Mouse (Mus musculus): ENCODE measurements around the gene Hoxd13. TPM values are rescaled to one million over a fixed set of nuclear protein-coding genes. Genes with fewer than 3 reads are reported as not detected.
A peak's percentile ranks its signal among the peaks of the same experiment; 100 is the strongest.

Gene Hoxd13
- polyA plus RNA-seq, 1 experiment from 2014 or later: 0.08 TPM

- no peak overlapping the region for H3K27ac ChIP-seq
- DNase-seq (ENCODE audit: low spot score): no peak
- H3K4me3 ChIP-seq (replicated peaks; ENCODE audit: low read length): no peak overlapping the region
- no peak overlapping the region for H3K9ac ChIP-seq
- no peak for ATAC-seq (ENCODE audit: low FRiP score)
- 2% methylated on average over 26 of the region's 26 CpGs for WGBS
- no peaks in the 10 kb centered on the region for H3K4me1 ChIP-seq (replicated peaks; ENCODE audit: control insufficient read depth, insufficient read depth, low read length)
- peaks cover 85% of the 10 kb centered on the region for H3K27me3 ChIP-seq (ENCODE audit: control insufficient read depth, insufficient read depth, low read length)
- no peaks in the 10 kb centered on the region for H3K36me3 ChIP-seq (replicated peaks; ENCODE audit: control insufficient read depth, insufficient read depth)
- H3K9me3 ChIP-seq (ENCODE audit: control insufficient read depth, low read length): no peaks in the 10 kb centered on the region
- no peak overlapping the region for H3K4me2 ChIP-seq (replicated peaks)
These were observed 35.7 kb downstream of the Hoxd13 start for GRCm38 (mm10) chr2:74703720-74704392.

GRCm38 (mm10) chr2:74704393-74704998, 36.4 kb downstream of the Hoxd13 start, which contains the start of gene Hoxd8:
Gene Hoxd8 (plus strand): TSS chr2:74704615.
- no peak for DNase-seq (ENCODE audit: low spot score)

GRCm38 (mm10) chr2:74704999-74705466, 36.9 kb downstream of the Hoxd13 start:
- ATAC-seq (ENCODE audit: low FRiP score): no peak
- Histone ChIP-seq H3K36me3 (replicated peaks; ENCODE audit: control insufficient read depth, insufficient read depth) (no peaks in the 10 kb centered on the region), H3K4me1 (replicated peaks; ENCODE audit: control insufficient read depth, insufficient read depth, low read length) (no peaks in the 10 kb centered on the region), H3K9me3 (ENCODE audit: control insufficient read depth, low read length) (no peaks in the 10 kb centered on the region), H3K4me3 (replicated peaks; ENCODE audit: low read length) (peak overlapping the region; percentile 29), H3K4me2 (replicated peaks) (peak overlapping the region; percentile 46), H3K27ac (no peak overlapping the region), H3K27me3 (ENCODE audit: control insufficient read depth, insufficient read depth, low read length) (peaks cover 92% of the 10 kb centered on the region), H3K9ac (peak overlapping the region; percentile 8; the same call in 1 of the 2 replicates)
- DNase-seq (ENCODE audit: low spot score): no peak
- WGBS: under 1% methylated on average over 35 of the region's 66 CpGs

More at GRCm38 (mm10) chr2:74704393-74704998, 36.4 kb downstream of the Hoxd13 start, which contains the start of gene Hoxd8:
- Histone ChIP-seq H3K9me3 (ENCODE audit: control insufficient read depth, low read length) (no peaks in the 10 kb centered on the region), H3K4me1 (replicated peaks; ENCODE audit: control insufficient read depth, insufficient read depth, low read length) (no peaks in the 10 kb centered on the region), H3K36me3 (replicated peaks; ENCODE audit: control insufficient read depth, insufficient read depth) (no peaks in the 10 kb centered on the region), H3K9ac (peak within 1 kb of the TSS; percentile 8; the same call in 1 of the 2 replicates), H3K27me3 (ENCODE audit: control insufficient read depth, insufficient read depth, low read length) (peaks cover 92% of the 10 kb centered on the region), H3K4me2 (replicated peaks) (peak within 1 kb of the TSS; percentile 46), H3K4me3 (replicated peaks; ENCODE audit: low read length) (peak within 1 kb of the TSS; percentile 29), H3K27ac (no peak within 1 kb of the TSS)
- WGBS: under 1% methylated on average over 39 of the region's 52 CpGs
- ATAC-seq (ENCODE audit: low FRiP score): no peak

- 0% methylated on average over 56 of the region's 85 CpGs for WGBS
- Histone ChIP-seq H3K4me2 (replicated peaks) (peak overlapping the region; percentile 46), H3K9me3 (ENCODE audit: control insufficient read depth, low read length) (no peaks in the 10 kb centered on the region), H3K9ac (no peak overlapping the region), H3K4me1 (replicated peaks; ENCODE audit: control insufficient read depth, insufficient read depth, low read length) (no peaks in the 10 kb centered on the region), H3K36me3 (replicated peaks; ENCODE audit: control insufficient read depth, insufficient read depth) (no peaks in the 10 kb centered on the region), H3K27ac (no peak overlapping the region), H3K27me3 (ENCODE audit: control insufficient read depth, insufficient read depth, low read length) (peaks cover 92% of the 10 kb centered on the region), H3K4me3 (replicated peaks; ENCODE audit: low read length) (peak overlapping the region; percentile 29)
- DNase-seq (ENCODE audit: low spot score) (no peak), ATAC-seq (ENCODE audit: low FRiP score) (no peak)
These were observed 37.5 kb downstream of the Hoxd13 start for GRCm38 (mm10) chr2:74705467-74706089.

GRCm38 (mm10) chr2:74706393-74706960, 38.4 kb downstream of the Hoxd13 start:
- 1% methylated on average over 13 of the region's 13 CpGs for WGBS
- Histone ChIP-seq H3K4me2 (replicated peaks) (no peak overlapping the region), H3K27me3 (ENCODE audit: control insufficient read depth, insufficient read depth, low read length) (peaks cover 89% of the 10 kb centered on the region)

GRCm38 (mm10) chr2:74707599-74707998, 39.5 kb downstream of the Hoxd13 start:
- DNase-seq (ENCODE audit: low spot score): no peak
- H3K27ac ChIP-seq: no peak overlapping the region
- H3K9ac ChIP-seq: no peak overlapping the region
- no peaks in the 10 kb centered on the region for H3K9me3 ChIP-seq (ENCODE audit: control insufficient read depth, low read length)
- no peak overlapping the region for H3K4me3 ChIP-seq (replicated peaks; ENCODE audit: low read length)
- no peaks in the 10 kb centered on the region; the same call in 1 of the 2 replicates for H3K4me1 ChIP-seq (replicated peaks; ENCODE audit: control insufficient read depth, insufficient read depth, low read length)
- ATAC-seq (ENCODE audit: low FRiP score): no peak
- H3K4me2 ChIP-seq (replicated peaks): no peak overlapping the region
- H3K27me3 ChIP-seq (ENCODE audit: control insufficient read depth, insufficient read depth, low read length): peaks cover 89% of the 10 kb centered on the region
- no peaks in the 10 kb centered on the region for H3K36me3 ChIP-seq (replicated peaks; ENCODE audit: control insufficient read depth, insufficient read depth)
- WGBS: 7% methylated on average over 7 of the region's 7 CpGs

More at GRCm38 (mm10) chr2:74706393-74706960, 38.4 kb downstream of the Hoxd13 start:
- DNase-seq (ENCODE audit: low spot score): no peak
- Histone ChIP-seq H3K4me3 (replicated peaks; ENCODE audit: low read length) (no peak overlapping the region), H3K9ac (no peak overlapping the region), H3K36me3 (replicated peaks; ENCODE audit: control insufficient read depth, insufficient read depth) (no peaks in the 10 kb centered on the region), H3K4me1 (replicated peaks; ENCODE audit: control insufficient read depth, insufficient read depth, low read length) (no peaks in the 10 kb centered on the region), H3K9me3 (ENCODE audit: control insufficient read depth, low read length) (no peaks in the 10 kb centered on the region), H3K27ac (no peak overlapping the region)
- no peak for ATAC-seq (ENCODE audit: low FRiP score)

- Histone ChIP-seq H3K27ac (no peak overlapping the region), H3K27me3 (ENCODE audit: control insufficient read depth, insufficient read depth, low read length) (peaks cover 89% of the 10 kb centered on the region), H3K9ac (no peak overlapping the region), H3K4me2 (replicated peaks) (no peak overlapping the region), H3K4me1 (replicated peaks; ENCODE audit: control insufficient read depth, insufficient read depth, low read length) (no peaks in the 10 kb centered on the region; the same call in 1 of the 2 replicates), H3K4me3 (replicated peaks; ENCODE audit: low read length) (no peak overlapping the region), H3K36me3 (replicated peaks; ENCODE audit: control insufficient read depth, insufficient read depth) (no peaks in the 10 kb centered on the region), H3K9me3 (ENCODE audit: control insufficient read depth, low read length) (no peaks in the 10 kb centered on the region)
- no peak for DNase-seq (ENCODE audit: low spot score)
- ATAC-seq (ENCODE audit: low FRiP score): no peak
- 6% methylated on average over 4 of the region's 4 CpGs for WGBS
These were observed 40.6 kb downstream of the Hoxd13 start for GRCm38 (mm10) chr2:74708676-74709075.

- H3K36me3 ChIP-seq (replicated peaks; ENCODE audit: control insufficient read depth, insufficient read depth): no peaks in the 10 kb centered on the region
- no peaks in the 10 kb centered on the region for H3K9me3 ChIP-seq (ENCODE audit: control insufficient read depth, low read length)
- H3K4me3 ChIP-seq (replicated peaks; ENCODE audit: low read length): no peak overlapping the region
- ATAC-seq (ENCODE audit: low FRiP score) (no peak), DNase-seq (ENCODE audit: low spot score) (no peak)
- no peaks in the 10 kb centered on the region; the same call in 1 of the 2 replicates for H3K4me1 ChIP-seq (replicated peaks; ENCODE audit: control insufficient read depth, insufficient read depth, low read length)
- H3K9ac ChIP-seq: no peak overlapping the region
- H3K27me3 ChIP-seq (ENCODE audit: control insufficient read depth, insufficient read depth, low read length): peaks cover 90% of the 10 kb centered on the region
- no peak overlapping the region for H3K27ac ChIP-seq
- H3K4me2 ChIP-seq (replicated peaks): no peak overlapping the region
- WGBS: 4% methylated on average over 5 of the region's 5 CpGs
These were observed 41.6 kb downstream of the Hoxd13 start for GRCm38 (mm10) chr2:74709465-74710419.
